Mouse (Mus musculus) kidney, postnatal 10 days (tissue): ENCODE measurements around the gene Rnpepl1.
A peak's percentile ranks its signal among the peaks of the same experiment; 100 is the strongest.

Experiments used
- DNase-seq: peaks from one replicate; pipeline ENCODE4 v3.0.0; 2021; ENCODE audit warnings: mixed read lengths

Gene Rnpepl1

GRCm38 (mm10) chr1:92910239-92910885, at the start of gene Rnpepl1:
Gene Rnpepl1 (plus strand): TSS chr1:92910783.
- DNase-seq = peak; percentile 88

- DNase-seq = no peak
Observed at GRCm38 (mm10) chr1:92861503-92861902, 49.1 kb upstream of the Rnpepl1 start.

GRCm38 (mm10) chr1:92863268-92863667, 47.3 kb upstream of the Rnpepl1 start:
- DNase-seq = no peak

- DNase-seq = no peak
Observed at GRCm38 (mm10) chr1:92866170-92866569, 44.4 kb upstream of the Rnpepl1 start.

GRCm38 (mm10) chr1:92869985-92870384, 40.6 kb upstream of the Rnpepl1 start:
- no peak for DNase-seq

GRCm38 (mm10) chr1:92872666-92873065, 37.9 kb upstream of the Rnpepl1 start:
- DNase-seq = no peak

- peak; percentile 43 for DNase-seq
Observed at GRCm38 (mm10) chr1:92874011-92874410, 36.6 kb upstream of the Rnpepl1 start.

- DNase-seq = no peak
Observed at GRCm38 (mm10) chr1:92875360-92876111, 35.0 kb upstream of the Rnpepl1 start.

GRCm38 (mm10) chr1:92877431-92877978, 33.1 kb upstream of the Rnpepl1 start:
- DNase-seq = no peak

- no peak for DNase-seq
Observed at GRCm38 (mm10) chr1:92878066-92878741, 32.4 kb upstream of the Rnpepl1 start.

- no peak for DNase-seq
Observed at GRCm38 (mm10) chr1:92879266-92879665, 31.3 kb upstream of the Rnpepl1 start.

- no peak for DNase-seq
Observed at GRCm38 (mm10) chr1:92880101-92880500, 30.5 kb upstream of the Rnpepl1 start.

- DNase-seq = no peak
Observed at GRCm38 (mm10) chr1:92881982-92882381, 28.6 kb upstream of the Rnpepl1 start.

- DNase-seq = no peak
Observed at GRCm38 (mm10) chr1:92888901-92889655, 21.5 kb upstream of the Rnpepl1 start.

GRCm38 (mm10) chr1:92892791-92893190, 17.8 kb upstream of the Rnpepl1 start:
- no peak for DNase-seq

- DNase-seq = no peak
Observed at GRCm38 (mm10) chr1:92893896-92894295, 16.7 kb upstream of the Rnpepl1 start.

- peak; percentile 84 for DNase-seq
Observed at GRCm38 (mm10) chr1:92895089-92895488, 15.5 kb upstream of the Rnpepl1 start.

GRCm38 (mm10) chr1:92902786-92903185, 7.8 kb upstream of the Rnpepl1 start, which contains the start of gene Ankmy1:
Gene Ankmy1 (minus strand): TSS chr1:92902906.
- DNase-seq = peak; percentile 82

GRCm38 (mm10) chr1:92903627-92904026, 7.0 kb upstream of the Rnpepl1 start:
- no peak for DNase-seq

GRCm38 (mm10) chr1:92905703-92906310, 4.8 kb upstream of the Rnpepl1 start:
- DNase-seq = no peak

GRCm38 (mm10) chr1:92906779-92907631, 3.6 kb upstream of the Rnpepl1 start, which contains the start of gene Dusp28:
Gene Dusp28 (plus strand): TSS chr1:92906981.
- DNase-seq = peak; percentile 94
